Mouse (Mus musculus) hindbrain, embryonic 10.5 days (tissue): ENCODE measurements around the gene Gm2022. TPM values are rescaled to one million over a fixed set of nuclear protein-coding genes. Genes with fewer than 3 reads are reported as not detected.
A peak's percentile ranks its signal among the peaks of the same experiment; 100 is the strongest.
"Not testable (repeated sequence)": the region's sequence is repeated elsewhere in the genome, so short reads cannot be mapped to it uniquely, and the experiment has no call there.

ENCODE experiments used
- DNase-seq: peaks from one replicate; pipeline ENCODE4 v3.0.0-alpha.2; 2017; ENCODE audit warnings: low spot score
- H3K27ac ChIP-seq: fragments of 300-500 bp; sonication (generic); 2 replicates; pipeline ENCODE4 v1.5.1; 2016; ENCODE audit warnings: mild to moderate bottlenecking, moderate library complexity
- H3K27me3 ChIP-seq: fragments of 300-500 bp; sonication (generic); 2 replicates; pipeline ENCODE4 v1.6.1; 2016; ENCODE audit warnings: mild to moderate bottlenecking; ENCODE audit not compliant: poor library complexity, insufficient read depth, severe bottlenecking
- H3K36me3 ChIP-seq: fragments of 300-500 bp; sonication (generic); 2 replicates; pipeline ENCODE4 v1.6.1; 2016; ENCODE audit warnings: mild to moderate bottlenecking, moderate library complexity
- H3K4me1 ChIP-seq: fragments of 300-500 bp; sonication (generic); replicated peaks from 2 replicates; pipeline ENCODE4 v1.6.1; 2016; ENCODE audit warnings: mild to moderate bottlenecking
- H3K4me3 ChIP-seq: fragments of 300-500 bp; sonication (generic); 2 replicates; pipeline ENCODE4 v1.5.1; 2016; ENCODE audit warnings: mild to moderate bottlenecking, moderate library complexity
- H3K9me3 ChIP-seq: fragments of 300-500 bp; sonication (generic); 2 replicates; pipeline ENCODE4 v1.6.1; 2016; ENCODE audit warnings: mild to moderate bottlenecking, moderate library complexity
- WGBS: fragments of 180-500 bp; shearing (Covaris S2); methylation state at CpG from one replicate; pipeline ENCODE4 v1.1.7; 2016; 5-methylcytosine and 5-hydroxymethylcytosine counted together
- polyA plus RNA-seq: library from polyadenylated mRNA; unstranded; fragments of >200 nt; fragmentation: Nextera tagmentation; extraction: Ambion mirVana; gene quantifications from 2 replicates; pipeline ENCODE4 v1.2.1, GENCODE M21; 2016

Gene Gm2022
- polyA plus RNA-seq = not detected in 2 replicates

- H3K4me3 ChIP-seq, H3K36me3 ChIP-seq, H3K4me1 ChIP-seq, DNase-seq, H3K9me3 ChIP-seq, H3K27me3 ChIP-seq, H3K27ac ChIP-seq: not testable (repeated sequence)
- 95% methylated on average over 1 of the region's 1 CpGs for WGBS
Measured at GRCm38 (mm10) chr12:87895070-87895469, at the start of gene Gm2022. Gene Gm2022 (plus strand): TSS chr12:87895370.

- not testable (repeated sequence) for H3K36me3 ChIP-seq, DNase-seq, H3K27ac ChIP-seq, H3K4me3 ChIP-seq, H3K9me3 ChIP-seq, H3K27me3 ChIP-seq, H3K4me1 ChIP-seq
- WGBS = no CpG with 5 or more reads among the region's 2 CpGs
Measured at GRCm38 (mm10) chr12:87850657-87851056, 44.5 kb upstream of the Gm2022 start.

DNA sequence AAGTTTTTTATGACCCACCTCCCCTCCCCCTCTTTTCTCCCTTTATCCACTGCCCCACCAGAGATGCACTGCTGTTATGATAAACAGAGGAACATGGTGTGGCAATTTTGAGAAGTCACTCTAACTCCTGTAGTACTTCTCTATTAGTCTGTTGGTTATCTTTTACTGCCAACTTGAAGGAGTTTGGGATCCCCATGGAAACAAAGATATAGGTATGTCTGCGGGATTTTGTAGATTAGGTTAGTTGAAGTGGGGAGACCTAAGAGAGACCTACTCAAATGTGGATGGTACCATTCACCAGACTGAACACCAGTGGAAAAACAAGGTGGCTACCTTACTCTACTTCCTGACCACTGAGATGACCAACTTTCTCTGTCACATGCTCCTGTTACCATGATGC lies 39.1 kb upstream of the Gm2022 start:
- not testable (repeated sequence) for DNase-seq, H3K36me3 ChIP-seq, H3K27ac ChIP-seq, H3K4me3 ChIP-seq, H3K9me3 ChIP-seq, H3K4me1 ChIP-seq, H3K27me3 ChIP-seq
- WGBS = 85% methylated on average over 1 of the region's 1 CpGs

DNA sequence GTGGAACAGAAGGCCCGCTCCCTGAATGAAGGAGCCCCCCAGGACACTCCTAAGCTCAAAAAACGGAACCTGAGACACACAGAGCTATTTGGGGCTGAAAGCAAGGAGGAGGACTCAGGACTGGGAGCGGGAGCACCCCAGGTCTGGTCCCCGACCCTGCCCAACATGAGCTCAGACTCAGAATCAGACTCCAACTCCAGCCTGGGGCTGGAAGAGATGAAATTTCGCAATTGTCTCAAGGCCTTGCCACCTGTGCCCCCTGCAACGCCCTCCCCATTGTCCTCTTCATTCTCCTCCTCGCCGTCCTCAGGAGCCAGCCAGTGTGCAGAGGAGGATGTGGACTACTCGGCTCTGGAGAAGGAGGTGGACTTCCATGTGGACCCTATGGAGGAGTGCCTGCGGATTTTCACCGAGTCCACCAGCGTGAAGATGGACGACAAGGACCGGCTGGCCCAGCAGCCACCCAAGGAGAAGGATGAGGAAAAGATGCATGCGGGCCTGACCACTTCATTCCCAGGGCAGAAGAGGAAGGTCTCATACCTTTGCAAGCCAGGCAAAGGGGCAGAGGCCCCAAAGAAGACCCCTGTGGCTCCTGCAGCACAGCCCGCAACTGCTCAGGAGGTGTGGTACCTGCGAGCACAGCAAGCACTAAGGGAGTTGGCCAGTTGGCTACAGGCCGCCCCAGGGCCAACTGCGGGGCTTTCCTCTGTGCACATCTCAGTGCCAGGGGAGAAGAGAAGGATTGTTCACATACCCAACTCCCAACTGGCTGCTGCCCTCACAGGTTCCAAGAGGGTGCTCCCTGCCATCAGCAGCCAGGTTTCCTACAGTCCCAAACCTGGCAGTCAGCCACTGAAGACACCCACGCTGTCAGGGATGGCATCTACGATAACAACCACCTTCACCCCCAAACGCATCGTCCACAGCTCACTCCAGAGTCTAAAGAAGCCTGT lies 33.2 kb upstream of the Gm2022 start:
- not testable (repeated sequence) for H3K27me3 ChIP-seq, H3K4me1 ChIP-seq, H3K4me3 ChIP-seq, H3K36me3 ChIP-seq, H3K27ac ChIP-seq
- peak; percentile 2 for DNase-seq
- WGBS = 86% methylated on average over 23 of the region's 23 CpGs
- peaks cover 15% of the 10 kb centered on the region for H3K9me3 ChIP-seq

DNA sequence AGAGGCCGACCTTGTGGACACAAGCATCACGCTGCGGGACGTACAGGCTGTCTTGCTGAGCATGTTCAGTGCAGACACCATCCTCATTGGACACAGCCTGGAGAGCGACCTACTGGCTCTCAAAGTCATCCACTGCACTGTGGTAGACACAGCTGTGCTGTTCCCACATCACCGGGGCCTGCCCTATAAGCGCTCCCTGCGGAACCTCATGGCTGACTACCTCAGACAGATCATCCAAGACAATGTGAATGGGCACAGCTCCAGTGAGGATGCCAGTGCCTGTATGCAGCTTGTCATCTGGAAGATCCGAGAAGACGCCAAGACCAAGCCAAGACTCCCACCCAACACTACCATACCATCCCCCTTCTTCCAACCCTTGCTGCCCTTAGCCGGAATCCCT lies 31.5 kb upstream of the Gm2022 start:
- not testable (repeated sequence) for H3K4me3 ChIP-seq, H3K27me3 ChIP-seq, DNase-seq, H3K4me1 ChIP-seq, H3K27ac ChIP-seq, H3K36me3 ChIP-seq
- WGBS = 93% methylated on average over 10 of the region's 11 CpGs
- peaks cover 15% of the 10 kb centered on the region for H3K9me3 ChIP-seq

DNA sequence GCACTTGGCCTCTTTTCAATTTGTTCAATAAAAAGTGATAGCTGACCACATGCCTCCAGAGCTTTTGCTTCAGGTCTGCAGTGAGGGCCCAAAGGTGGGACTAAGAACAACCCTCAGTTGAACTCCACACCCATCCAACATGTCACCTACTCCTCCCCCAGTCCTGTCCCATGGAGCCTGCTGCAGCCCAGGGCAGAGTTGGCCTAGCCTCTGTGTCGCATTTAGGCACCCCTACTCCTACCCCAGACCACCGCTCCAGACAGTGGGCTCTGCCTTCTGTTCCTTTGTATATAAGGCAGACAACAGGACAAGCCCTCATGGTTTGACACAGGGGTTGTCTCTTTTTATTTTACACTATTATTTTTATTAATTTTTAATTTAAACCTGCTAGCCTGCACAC lies 31.1 kb upstream of the Gm2022 start:
- H3K27ac ChIP-seq, DNase-seq, H3K4me3 ChIP-seq, H3K4me1 ChIP-seq, H3K36me3 ChIP-seq, H3K27me3 ChIP-seq: not testable (repeated sequence)
- H3K9me3 ChIP-seq = peaks cover 15% of the 10 kb centered on the region
- WGBS = 78% methylated on average over 2 of the region's 2 CpGs

- WGBS = 86% methylated on average over 5 of the region's 5 CpGs
- not testable (repeated sequence) for H3K27me3 ChIP-seq, H3K27ac ChIP-seq, H3K4me3 ChIP-seq, DNase-seq, H3K9me3 ChIP-seq, H3K4me1 ChIP-seq, H3K36me3 ChIP-seq
Measured at GRCm38 (mm10) chr12:87873772-87874171, 21.4 kb upstream of the Gm2022 start, which contains the start of gene Gm2016. Gene Gm2016 (plus strand): TSS chr12:87874072.

DNA sequence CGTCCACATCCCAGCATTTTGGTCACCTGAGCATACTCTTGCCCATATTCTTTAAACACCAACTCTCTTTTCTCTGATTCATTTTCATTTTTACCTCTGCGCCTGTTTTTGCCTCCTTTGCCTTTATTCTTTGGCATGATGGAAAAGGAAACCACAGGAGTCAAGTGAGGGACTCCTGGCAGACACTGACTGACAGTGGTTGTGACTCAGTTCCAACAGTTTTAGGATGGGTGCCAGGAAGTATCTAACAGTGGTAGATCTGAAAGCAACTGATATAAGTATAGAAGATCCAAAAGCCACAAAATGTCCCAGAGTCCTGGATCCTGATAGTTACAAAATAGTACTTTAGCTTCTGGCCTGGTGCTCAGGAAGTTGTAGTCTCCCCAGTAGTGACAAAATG lies 24.6 kb downstream of the Gm2022 start, which contains the start of gene Gm2035:
Gene Gm2035 (minus strand): TSS at position 137 of the 400 bp plus-strand sequence.
- not testable (repeated sequence) for DNase-seq, H3K4me1 ChIP-seq, H3K4me3 ChIP-seq, H3K27ac ChIP-seq, H3K9me3 ChIP-seq, H3K27me3 ChIP-seq, H3K36me3 ChIP-seq
- 81% methylated on average over 2 of the region's 2 CpGs for WGBS

Other genes with a start within 250 kb of the Gm2022 start
- gene Gm21319, start 119.6 kb upstream of the Gm2022 start, polyA plus RNA-seq = not detected in 2 replicates
- gene Gm21936, start 99.9 kb upstream of the Gm2022 start, polyA plus RNA-seq = not detected in 2 replicates
- not detected in 2 replicates for gene BB287469, start 78.8 kb upstream of the Gm2022 start, polyA plus RNA-seq
- not detected in 2 replicates for gene Gm2001, start 53.0 kb upstream of the Gm2022 start, polyA plus RNA-seq
- not detected in 2 replicates for gene Gm2016, start 21.3 kb upstream of the Gm2022 start, polyA plus RNA-seq
- gene Gm2035, start 24.5 kb downstream of the Gm2022 start, polyA plus RNA-seq = not detected in 2 replicates
- gene Gm2042, start 58.7 kb downstream of the Gm2022 start, polyA plus RNA-seq = not detected in 2 replicates
- gene Gm2075, start 116.5 kb downstream of the Gm2022 start, polyA plus RNA-seq = not detected in 2 replicates
- gene Gm6803, start 123.4 kb downstream of the Gm2022 start, polyA plus RNA-seq = not detected in 2 replicates
- gene Gm2056, start 131.6 kb downstream of the Gm2022 start, polyA plus RNA-seq = not detected in 2 replicates
- not detected in 2 replicates for gene Gm16368, start 188.3 kb downstream of the Gm2022 start, polyA plus RNA-seq